Mouse (Mus musculus) yolk sac, embryonic 10.5 days (tissue): ENCODE data around the gene Cdc42ep1.

Experiments
- DNase-seq: peaks from one replicate; pipeline ENCODE4 v3.0.0-alpha.2; 2017; ENCODE audit warnings: low spot score

The Cdc42ep1 gene

GRCm38 (mm10) chr15:78849485-78849884, 7.1 kb downstream of the Cdc42ep1 start:
- DNase-seq, result peak; percentile 41

DNA sequence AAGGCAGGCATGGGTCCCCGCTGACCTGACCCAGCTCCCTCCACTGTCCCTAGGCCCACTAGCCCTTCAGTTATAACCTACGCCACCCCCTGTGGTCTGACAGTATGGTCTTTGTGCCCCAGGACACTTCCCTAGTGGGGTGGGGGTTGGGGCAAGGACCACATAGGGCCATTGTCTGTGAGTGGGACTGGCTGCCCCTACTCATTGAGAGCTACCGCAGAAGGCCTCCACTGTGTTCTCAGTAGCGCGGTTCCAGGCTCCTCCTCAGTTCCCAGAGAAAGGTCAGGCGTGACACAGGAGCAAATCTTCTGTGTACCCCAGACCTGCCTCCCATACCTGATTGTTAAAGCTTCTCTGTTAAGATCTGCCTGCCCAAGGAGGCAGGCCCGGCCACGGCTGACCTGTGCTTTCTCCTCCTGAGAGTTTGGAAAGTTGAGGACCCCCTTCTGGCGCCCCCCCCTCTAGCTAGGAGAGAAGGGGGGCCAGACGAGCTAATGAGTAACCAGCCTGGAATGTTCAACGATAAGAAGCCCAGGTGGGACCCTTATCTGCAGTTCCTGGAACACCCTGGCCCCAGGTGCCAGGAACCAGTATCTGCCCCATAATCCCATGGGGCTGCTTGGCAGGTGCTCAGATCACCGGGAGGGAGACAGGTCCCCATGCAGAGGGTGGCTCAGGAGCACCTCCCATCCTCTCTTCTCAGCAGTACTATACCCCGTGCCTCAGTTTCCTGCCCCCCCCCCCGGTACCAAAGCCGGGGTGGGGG, 7.8 kb downstream of the Cdc42ep1 start:
- DNase-seq, result peak; percentile 85

- DNase-seq, result peak; percentile 72
Observed at GRCm38 (mm10) chr15:78850944-78851343, 8.5 kb downstream of the Cdc42ep1 start.

- peak; percentile 89 for DNase-seq
Observed at GRCm38 (mm10) chr15:78851505-78852153, 9.2 kb downstream of the Cdc42ep1 start.

DNA sequence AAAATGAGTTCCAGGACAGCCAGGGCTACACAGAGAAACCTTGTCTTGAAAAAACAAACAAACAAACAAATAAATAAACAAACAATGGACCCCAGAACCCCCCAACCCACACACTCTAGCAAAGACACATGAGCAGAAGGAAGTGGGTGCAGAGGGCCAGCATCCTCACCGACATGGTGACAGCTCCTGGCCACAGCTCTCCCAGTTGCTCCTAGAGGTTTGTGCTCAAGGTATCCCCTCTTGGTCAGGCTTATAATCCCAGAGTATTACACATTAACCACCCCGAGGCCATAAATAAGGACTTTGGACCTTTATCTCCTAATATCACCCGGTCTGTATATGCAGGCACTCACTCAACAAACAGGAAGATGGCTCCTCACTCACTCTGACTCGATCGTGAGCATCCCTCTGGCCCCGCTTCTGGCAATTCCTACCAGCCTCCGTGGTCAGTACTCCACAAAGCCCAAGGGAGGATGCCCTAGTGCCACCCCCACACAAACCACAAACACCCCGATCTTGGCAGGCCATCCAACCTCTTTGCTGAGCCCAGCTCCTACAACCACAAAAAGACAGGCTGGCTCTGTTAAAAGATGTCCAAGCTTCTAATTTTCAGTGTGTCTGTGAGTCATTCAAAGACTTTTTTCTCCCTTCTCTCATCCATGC, 13.0 kb downstream of the Cdc42ep1 start, which contains the start of gene Lgals2:
TSS of gene Lgals2 (minus strand) at position 227 of the 663 bp plus-strand sequence.
- peak; percentile 71 for DNase-seq

GRCm38 (mm10) chr15:78857009-78857408, 14.6 kb downstream of the Cdc42ep1 start:
- no peak for DNase-seq

DNA sequence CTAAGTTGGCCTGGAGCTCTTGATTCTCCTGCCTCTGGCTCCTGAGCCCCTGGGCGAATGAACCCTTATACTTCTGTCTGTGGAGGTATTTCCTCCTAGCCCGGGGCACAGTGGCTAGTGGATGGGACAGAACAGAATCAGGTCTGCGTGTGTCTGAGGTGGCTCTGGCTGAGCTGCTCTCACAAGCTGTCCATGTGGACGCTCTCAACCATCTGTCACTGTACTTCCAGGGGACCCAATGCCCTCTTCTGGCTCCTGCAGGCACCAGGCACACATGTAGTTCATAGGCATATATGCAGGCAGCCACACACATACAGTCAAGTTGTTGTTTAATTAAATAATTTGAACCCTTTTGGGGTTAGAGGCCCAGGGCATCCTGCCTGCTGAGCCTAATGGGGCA, 16.9 kb downstream of the Cdc42ep1 start:
- no peak for DNase-seq

DNA sequence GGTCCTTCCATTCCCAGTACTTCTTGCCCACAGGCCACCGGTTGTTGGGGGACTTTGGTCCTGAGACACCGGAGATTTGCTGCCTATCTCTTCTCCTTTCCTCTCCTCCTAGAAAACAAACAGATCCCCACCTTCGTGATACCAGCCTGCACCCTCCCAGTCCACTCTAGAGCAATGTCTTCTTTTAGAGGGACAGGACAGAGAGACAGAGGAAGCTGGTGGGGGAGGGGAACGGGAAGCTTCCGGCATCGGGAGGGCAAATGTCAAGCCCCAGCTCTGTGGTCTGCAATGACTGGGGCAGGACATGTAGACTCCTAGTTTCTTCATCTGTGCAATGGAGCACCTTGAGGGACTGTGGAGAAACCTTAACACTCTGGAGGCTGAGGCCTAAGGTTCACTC, 17.3 kb downstream of the Cdc42ep1 start:
- DNase-seq, result peak; percentile 79

GRCm38 (mm10) chr15:78862280-78862679, 19.9 kb downstream of the Cdc42ep1 start:
- no peak for DNase-seq

GRCm38 (mm10) chr15:78863154-78863553, 20.7 kb downstream of the Cdc42ep1 start:
- no peak for DNase-seq

DNA sequence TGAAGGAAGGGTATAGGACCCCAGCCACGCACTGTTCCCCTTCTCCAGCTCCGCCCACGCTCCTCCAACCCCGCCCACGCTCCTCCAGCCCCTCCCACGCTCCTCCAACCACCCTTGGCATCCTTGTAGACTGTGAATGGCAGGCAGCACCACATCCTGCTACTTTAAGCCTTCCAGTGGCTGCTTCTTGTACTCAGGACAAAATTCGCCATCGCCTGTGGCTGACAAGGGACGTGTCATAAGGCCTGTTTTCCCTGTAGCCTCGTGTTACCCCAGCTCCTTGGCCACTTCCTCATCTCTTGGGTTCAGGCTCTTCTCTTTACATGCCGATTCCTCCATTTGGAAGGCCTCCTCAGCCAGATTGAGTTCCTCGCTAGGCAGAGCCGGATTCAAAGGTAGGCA, 21.4 kb downstream of the Cdc42ep1 start:
- DNase-seq, result no peak

DNA sequence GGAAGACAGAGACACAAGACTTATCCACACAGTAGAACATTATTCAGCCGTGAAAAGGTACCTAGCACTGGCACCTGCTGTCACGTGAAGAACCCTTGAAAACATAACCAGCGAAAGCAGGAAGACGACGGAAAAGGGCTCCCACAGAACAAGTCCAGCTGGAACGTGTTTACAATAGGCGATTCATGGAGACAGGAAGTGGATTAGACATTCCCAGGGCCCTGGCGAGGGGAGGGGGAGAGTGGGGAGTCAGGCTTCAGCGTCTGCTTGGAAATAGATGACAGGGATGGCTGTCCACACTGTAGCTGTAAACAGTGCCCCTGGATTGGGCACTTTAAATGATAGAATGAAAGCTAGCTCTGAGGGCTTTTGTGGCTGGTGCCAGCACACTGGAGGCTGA, 26.0 kb downstream of the Cdc42ep1 start:
- peak; percentile 81 for DNase-seq

- DNase-seq, result no peak
Observed at GRCm38 (mm10) chr15:78868826-78869233, 26.4 kb downstream of the Cdc42ep1 start.

DNA sequence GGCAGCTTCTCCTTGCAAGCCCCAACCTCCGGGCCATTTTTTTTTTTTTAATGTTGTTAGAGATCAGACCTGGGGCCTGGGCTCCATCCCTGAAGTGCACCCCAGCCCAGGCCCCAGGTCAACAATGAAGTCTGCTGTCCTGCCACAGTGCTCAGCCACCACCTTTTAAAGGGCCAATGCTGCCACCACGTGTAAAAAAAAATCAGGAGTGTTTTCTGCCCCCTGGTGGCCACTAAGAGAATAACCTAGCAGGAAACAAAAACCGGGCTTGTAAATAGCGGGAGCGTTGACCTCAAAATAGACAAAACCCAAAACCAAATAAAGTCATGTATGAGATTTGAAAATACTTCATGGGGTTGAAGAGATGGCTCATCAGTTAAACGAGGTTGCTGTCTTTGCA, 27.4 kb downstream of the Cdc42ep1 start:
- DNase-seq, result peak; percentile 58

DNA sequence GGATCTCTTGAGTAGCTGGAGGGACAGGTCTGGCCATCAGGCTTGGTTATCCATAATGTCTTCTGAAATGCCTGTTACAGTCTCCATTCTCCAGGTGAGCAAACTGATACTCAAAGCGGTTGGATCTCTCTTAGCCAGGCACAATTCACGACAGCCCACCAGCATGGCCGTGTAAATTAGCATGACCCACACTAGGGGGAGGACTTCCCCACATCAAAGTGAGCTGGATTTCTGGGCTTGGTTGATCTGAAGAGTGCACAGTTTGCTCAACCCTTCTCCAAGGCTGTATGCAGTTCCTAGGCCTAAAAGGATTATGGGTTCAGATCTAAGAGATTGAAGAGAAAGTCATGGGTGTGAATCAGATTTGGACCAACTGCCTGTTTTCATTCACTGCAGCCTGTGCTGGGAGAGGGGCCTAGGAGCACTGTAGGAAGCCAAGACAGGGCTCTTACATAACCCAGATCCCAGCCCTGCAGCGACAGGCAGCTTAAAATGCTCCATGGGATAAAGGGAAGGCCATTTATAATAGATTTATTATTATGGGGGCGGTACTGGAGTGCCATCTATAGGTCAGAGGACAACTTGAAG, 29.7 kb downstream of the Cdc42ep1 start:
- no peak for DNase-seq

DNA sequence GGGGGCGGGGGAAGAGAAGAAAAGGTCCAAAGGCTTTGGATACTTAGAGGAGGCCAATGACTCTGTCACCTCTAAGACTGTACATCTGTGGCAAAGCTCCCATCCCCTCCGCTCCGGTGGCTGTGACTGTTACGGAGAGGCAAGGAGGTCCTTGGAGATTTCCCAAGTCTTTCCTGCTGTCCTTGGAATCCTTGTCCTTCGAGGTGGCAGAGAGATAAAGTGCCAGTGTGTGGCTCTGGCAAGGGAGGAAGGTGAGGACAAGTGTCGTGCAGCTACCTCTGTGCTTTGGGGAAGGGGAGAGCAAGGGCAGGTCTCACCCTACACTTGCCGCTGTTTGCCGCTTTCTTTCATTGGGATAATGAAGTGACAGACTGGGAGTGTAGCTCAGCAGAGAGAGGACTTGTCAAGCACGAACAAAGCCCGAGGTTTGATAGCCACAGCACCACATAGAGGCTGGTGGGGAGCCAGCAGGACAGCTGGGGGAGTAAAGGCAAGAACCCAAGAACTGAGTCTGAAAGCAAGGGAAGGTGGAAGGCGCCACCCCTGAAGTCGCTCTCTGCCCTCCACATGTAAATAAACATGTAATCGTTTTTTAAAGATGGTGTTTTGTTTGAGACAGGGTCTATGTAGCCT, 31.5 kb downstream of the Cdc42ep1 start:
- DNase-seq, result no peak

DNA sequence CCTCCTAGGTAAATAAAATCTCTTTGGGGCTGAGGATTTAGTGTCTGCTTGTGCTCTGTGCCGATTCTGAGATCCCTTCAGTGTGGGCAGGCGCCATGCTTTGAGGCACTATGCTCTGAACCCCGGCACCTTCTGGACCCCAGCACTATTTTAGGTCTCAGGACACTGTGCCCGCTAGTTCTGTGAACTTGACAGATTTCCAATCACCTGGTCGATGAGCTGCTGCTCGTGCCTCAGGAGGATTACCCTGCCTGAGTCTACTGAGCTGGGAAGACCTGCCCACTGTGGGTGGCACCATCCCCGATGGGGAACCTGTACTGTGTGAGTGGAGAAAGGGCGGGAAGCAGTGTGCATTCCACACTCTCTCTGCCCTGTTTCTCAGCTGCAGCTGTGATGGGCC, 32.6 kb downstream of the Cdc42ep1 start:
- DNase-seq, result no peak

- DNase-seq, result no peak
Observed at GRCm38 (mm10) chr15:78875537-78875936, 33.1 kb downstream of the Cdc42ep1 start.

- DNase-seq, result peak; percentile 77
Observed at GRCm38 (mm10) chr15:78876258-78876696, 33.9 kb downstream of the Cdc42ep1 start.

DNA sequence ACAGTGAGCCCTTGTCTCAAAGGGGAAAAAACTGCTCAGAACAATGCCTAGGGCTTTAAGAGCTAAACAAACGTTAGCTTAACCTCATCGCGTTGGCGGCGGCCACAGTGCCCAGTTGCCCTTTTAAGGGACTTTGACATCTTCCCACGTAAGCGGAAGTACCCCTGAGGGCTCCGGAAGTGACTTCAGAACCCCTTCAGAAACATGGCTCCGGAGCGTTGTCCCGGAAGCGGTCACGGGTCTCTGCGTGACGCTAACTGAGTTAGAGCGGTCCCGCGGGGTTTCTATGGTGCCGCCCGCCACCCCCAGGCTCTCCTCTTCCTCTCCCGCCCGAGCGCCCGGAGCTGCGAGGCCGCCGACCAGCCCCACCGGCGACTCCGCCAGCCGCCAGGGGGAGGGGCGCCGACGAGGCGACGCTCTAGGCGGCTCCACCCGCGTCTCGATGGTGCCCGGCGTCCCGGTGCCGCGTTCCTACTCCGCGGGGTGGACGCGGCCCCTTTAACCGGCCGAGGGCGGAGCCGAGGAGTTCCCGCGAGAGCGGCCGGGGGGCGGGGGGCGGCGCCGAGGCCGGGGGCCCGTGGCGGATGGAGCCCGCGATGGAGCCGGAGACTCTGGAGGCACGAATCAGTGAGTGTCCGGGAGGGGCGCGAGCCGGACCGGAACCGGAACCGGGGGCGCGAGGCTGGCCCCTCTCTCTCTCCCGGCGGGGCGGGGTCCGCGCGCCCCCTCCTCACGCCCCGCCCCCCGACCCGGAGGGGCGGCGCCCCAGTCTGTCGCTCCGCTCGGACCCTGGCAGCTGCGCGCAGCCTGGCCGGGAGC, 34.8 kb downstream of the Cdc42ep1 start, which contains the start of gene Gga1:
TSS of gene Gga1 (plus strand) at position 200 of the 819 bp plus-strand sequence.
- peak; percentile 94 for DNase-seq

DNA sequence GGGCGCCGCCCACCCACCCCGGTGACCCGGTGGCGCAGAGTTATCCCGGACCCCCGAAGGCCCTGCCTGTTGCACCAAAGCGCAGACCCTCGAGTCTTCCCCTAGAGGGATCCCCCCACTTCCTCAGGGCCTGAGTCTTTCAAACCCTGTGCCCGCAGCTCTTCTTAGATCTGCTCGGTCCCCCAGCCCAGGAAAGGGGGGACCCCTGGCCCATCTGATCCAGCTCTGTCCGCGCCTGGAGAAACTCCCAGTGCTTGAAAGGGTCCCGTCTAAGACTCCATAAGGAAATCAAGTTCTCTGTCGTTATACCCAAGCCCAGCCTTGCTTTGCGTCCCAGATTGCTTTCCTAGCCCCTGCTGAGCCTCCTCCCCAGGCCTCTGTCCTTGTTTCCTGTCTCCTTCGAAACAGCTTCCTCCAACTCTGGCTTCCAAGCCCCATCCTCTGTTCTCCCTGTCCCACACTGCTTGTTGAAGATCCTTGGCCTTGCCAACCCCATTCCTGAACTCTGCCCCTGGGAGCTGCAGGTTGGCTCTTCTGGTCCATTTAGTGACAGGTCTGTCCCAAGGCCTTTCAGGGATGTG, 35.5 kb downstream of the Cdc42ep1 start:
- DNase-seq, result no peak
